Mouse (Mus musculus) heart, postnatal 0 days (tissue): ENCODE measurements at regions not wholly inside any gene's neighbourhood (a gene's known extent, or its start where the extent isn't known, plus 50 kb on each side); places are given as distances from the start of the nearest gene placed in this dataset.
A peak's percentile ranks its signal among the peaks of the same experiment; 100 is the strongest.

Experiments used
- CTCF ChIP-seq: IDR thresholded peaks from 2 replicates; pipeline ENCODE4 v1.5.1; 2016; ENCODE audit warnings: antibody characterized with exemption, control low read depth, low read depth
- EP300 ChIP-seq: IDR thresholded peaks from 2 replicates; pipeline ENCODE4 v1.6.1; 2016; ENCODE audit warnings: antibody characterized with exemption, low read depth

GRCm38 (mm10) chr9:41579107-41580014 lies 417.9 kb upstream of the Ubash3b start:
- TF ChIP-seq CTCF (peak; percentile 76), EP300 (no peak)
